Mouse (Mus musculus): ENCODE measurements at regions not wholly inside any gene's neighbourhood (a gene's known extent, or its start where the extent isn't known, plus 50 kb on each side); places are given as distances from the start of the nearest gene placed in this dataset.
A peak's percentile ranks its signal among the peaks of the same experiment; 100 is the strongest.

DNA sequence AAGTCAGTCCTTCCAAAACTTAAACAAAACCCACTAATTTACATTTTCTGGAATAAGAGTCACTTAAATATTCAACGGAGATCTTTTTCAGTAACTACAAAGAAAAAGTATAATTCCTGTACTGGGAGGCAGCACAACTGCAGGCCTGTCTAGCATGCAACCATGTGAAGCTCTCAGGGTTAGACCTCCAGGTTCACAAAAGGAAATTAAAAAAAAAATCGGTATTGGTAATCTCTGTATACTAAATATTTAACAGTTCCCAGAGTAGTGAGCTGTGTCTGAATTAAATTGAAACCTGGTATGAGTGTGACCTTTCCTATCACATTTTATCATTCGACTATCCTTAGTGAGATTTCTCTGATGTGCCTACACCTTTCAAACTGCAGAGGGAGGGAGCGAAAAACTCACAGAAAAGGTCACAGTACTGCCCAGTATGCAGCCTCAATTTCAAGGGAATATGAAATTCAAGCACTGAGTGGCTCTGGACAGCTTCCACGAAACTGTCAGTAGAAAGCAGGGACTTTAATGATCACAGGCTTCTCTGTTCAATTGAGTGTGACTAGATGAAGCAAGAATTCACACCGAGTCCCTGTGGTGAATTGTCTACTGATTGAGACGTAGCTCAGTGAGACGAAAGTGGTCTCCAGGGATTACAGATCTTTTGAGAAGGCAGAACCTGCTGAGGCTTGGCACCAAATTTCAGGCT is 197.9 kb upstream of the Spock3 start:
- peak; percentile 78 for DNase-seq (ENCODE audit: low read depth)
- no peak for TF ChIP-seq CTCF (IDR thresholded peaks at IDR 0.05; ENCODE audit: borderline replicate concordance, extremely low read depth, insufficient read depth, insufficient read length)
- no peak for TF ChIP-seq POLR2A (IDR thresholded peaks at IDR 0.05; ENCODE audit: borderline replicate concordance, extremely low read depth, insufficient read depth, insufficient read length, poor library complexity, severe bottlenecking)

DNA sequence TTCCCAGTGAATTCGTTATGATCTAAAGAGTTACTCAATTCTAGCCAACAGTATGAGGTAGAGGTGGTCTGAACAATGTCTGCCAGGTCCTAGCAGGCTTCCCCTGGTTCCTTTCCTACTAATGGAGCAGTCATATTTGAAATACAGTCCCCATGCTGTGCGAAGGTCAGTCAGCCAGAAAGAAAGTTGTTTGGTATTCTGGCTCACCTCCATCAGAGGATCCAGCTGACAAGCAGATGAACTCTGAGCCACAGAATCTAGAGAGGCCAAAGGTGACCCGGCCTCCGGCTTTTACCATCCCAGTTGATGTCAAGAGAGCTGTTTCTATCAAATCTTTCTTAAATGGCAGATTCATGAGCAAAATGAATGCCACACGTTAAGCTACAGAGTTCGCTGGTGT is 177.0 kb upstream of the Spock3 start:
- TF ChIP-seq CTCF (IDR thresholded peaks at IDR 0.05; ENCODE audit: borderline replicate concordance, extremely low read depth, insufficient read depth, insufficient read length) (no peak), POLR2A (IDR thresholded peaks at IDR 0.05; ENCODE audit: borderline replicate concordance, extremely low read depth, insufficient read depth, insufficient read length, poor library complexity, severe bottlenecking) (no peak)
- DNase-seq (ENCODE audit: low read depth): no peak

DNA sequence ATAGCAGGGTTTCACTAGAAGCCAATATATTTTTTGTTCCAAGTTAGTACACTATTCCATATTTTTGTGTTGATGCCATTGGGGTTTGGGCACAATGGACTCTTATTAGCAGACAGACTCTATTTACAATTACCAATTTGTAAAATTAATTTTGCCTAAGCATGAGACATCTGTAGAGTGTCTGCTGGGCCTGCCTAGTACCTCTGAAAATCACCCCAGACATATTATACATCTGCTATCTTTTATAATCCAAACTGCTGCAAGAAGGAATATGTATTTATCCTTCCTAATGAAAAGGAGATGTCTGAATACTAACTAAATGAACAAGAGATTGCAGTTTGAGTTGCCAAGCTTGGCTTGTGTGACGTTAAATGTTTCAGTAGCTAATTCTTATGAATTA is 146.3 kb upstream of the Spock3 start:
- no peak for DNase-seq (ENCODE audit: low read depth)
- TF ChIP-seq POLR2A (IDR thresholded peaks at IDR 0.05; ENCODE audit: borderline replicate concordance, extremely low read depth, insufficient read depth, insufficient read length, poor library complexity, severe bottlenecking): no peak
- no peak for TF ChIP-seq CTCF (IDR thresholded peaks at IDR 0.05; ENCODE audit: borderline replicate concordance, extremely low read depth, insufficient read depth, insufficient read length)

Data from brain, embryonic 14.5 days (tissue).